Mouse (Mus musculus) forebrain, embryonic 11.5 days (tissue): ENCODE data around the gene Chchd6. TPM values are rescaled to one million over a fixed set of nuclear protein-coding genes. Genes with fewer than 3 reads are reported as not detected.

ENCODE experiments used
- ATAC-seq: fragments of 200-750 bp; cut with Nextera tagmentation; replicated peaks from 2 replicates; pipeline ENCODE4 v1.8.0; 2017; ENCODE audit warnings: moderate TSS enrichment; ENCODE audit not compliant: low FRiP score
- DNase-seq: peaks from one replicate; pipeline ENCODE4 v3.0.0-alpha.2; 2017; ENCODE audit warnings: low spot score
- H3K27ac ChIP-seq: fragments of 300-500 bp; sonication (generic); 2 replicates; pipeline ENCODE4 v1.5.1; 2014; ENCODE audit warnings: low read depth, low read length
- H3K27me3 ChIP-seq: fragments of 300-500 bp; sonication (generic); 2 replicates; pipeline ENCODE4 v1.6.1; 2014; ENCODE audit warnings: mild to moderate bottlenecking, low read length, mixed read lengths; ENCODE audit not compliant: control insufficient read depth, insufficient read depth
- H3K36me3 ChIP-seq: fragments of 300-500 bp; sonication (generic); 2 replicates; pipeline ENCODE4 v1.6.1; 2014; ENCODE audit warnings: mild to moderate bottlenecking, low read length, moderate library complexity, mixed read lengths; ENCODE audit not compliant: control insufficient read depth, insufficient read depth
- H3K4me1 ChIP-seq: fragments of 300-500 bp; sonication (generic); replicated peaks from 2 replicates; pipeline ENCODE4 v1.6.1; 2014; ENCODE audit warnings: low read length, mixed read lengths; ENCODE audit not compliant: control insufficient read depth, insufficient read depth
- H3K4me2 ChIP-seq: fragments of 300-500 bp; sonication (generic); 2 replicates; pipeline ENCODE4 v1.6.1; 2014; ENCODE audit warnings: low read depth, mild to moderate bottlenecking, low read length, moderate library complexity, mixed read lengths; ENCODE audit not compliant: severe bottlenecking
- H3K4me3 ChIP-seq: fragments of 300-500 bp; sonication (generic); 2 replicates; pipeline ENCODE4 v1.5.1; 2014; ENCODE audit warnings: low read depth, low read length
- H3K9ac ChIP-seq: fragments of 300-500 bp; sonication (generic); 2 replicates; pipeline ENCODE4 v1.6.1; 2014; ENCODE audit warnings: low read length
- H3K9me3 ChIP-seq: fragments of 300-500 bp; sonication (generic); 2 replicates; pipeline ENCODE4 v1.6.1; 2016; ENCODE audit warnings: low read length, mixed read lengths; ENCODE audit not compliant: control insufficient read depth
- WGBS: fragments of 180-500 bp; shearing (Covaris S2); extraction: QIAGEN DNeasy Blood & Tissue Kit; methylation state at CpG from one replicate; pipeline ENCODE4 v1.1.7; 2014; 5-methylcytosine and 5-hydroxymethylcytosine counted together
- polyA plus RNA-seq: library from polyadenylated mRNA; unstranded; fragments of >200 nt; fragmentation: Nextera tagmentation; extraction: Ambion mirVana; gene quantifications from 2 replicates; pipeline ENCODE4 v1.2.1, GENCODE M21; 2014

Chchd6 gene
- polyA plus RNA-seq, 1 experiment from 2014 or later = 93.7 TPM

DNA sequence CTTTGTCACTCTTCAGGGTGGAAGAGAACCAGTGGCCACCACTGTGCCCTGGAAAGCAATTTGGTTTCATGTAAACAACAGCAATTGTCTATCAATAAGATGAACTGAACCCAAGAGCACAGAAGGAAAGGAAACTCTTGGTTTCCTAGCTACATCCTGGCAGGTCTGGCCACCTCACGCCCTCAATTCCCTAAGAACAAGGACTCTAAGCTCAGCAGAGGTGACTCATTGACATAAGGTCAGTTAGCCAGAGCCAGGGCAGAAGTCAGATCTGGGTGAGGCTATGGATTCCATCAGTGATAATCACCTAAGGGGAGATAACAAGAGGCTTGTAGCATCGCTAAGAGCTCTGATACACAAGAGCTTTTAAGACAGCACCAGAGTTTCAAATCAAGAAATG, 137.9 kb downstream of the Chchd6 start:
- Histone ChIP-seq H3K9me3 (no peaks in the 10 kb centered on the region), H3K27ac (no peak overlapping the region), H3K27me3 (no peaks in the 10 kb centered on the region), H3K4me1 (no peaks in the 10 kb centered on the region), H3K36me3 (no peaks in the 10 kb centered on the region), H3K9ac (no peak overlapping the region), H3K4me2 (no peak overlapping the region), H3K4me3 (no peak overlapping the region)
- WGBS = 78% methylated on average over 2 of the region's 2 CpGs
- no peak for DNase-seq
- ATAC-seq = no peak

DNA sequence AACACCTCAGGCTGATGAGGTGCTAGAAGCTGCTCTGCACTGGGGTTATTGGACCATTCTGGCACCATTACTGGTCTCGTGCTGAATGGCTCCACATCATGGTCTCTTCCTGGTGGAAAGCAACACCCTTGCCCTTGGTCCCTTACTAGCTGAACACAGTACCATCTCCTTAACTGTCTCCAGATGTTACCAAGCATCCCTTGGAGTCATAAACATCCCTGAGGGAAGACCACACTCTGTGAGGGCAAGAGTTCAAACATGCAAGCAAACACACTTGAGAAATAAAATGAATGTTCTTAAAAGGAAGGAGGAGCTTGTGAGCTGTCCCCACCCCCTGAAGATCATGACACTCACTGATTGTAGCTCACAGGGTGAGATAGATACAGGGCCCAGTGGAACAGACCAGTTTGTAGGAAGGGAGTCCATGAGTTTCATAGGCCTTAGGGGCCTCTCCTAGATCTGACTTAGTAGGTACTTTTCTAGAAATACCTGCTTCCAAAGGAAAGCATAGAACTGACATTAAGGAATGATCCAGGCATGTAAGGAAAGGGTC, 139.0 kb downstream of the Chchd6 start:
- H3K4me2 ChIP-seq = no peak overlapping the region
- 88% methylated on average over 1 of the region's 1 CpGs for WGBS
- DNase-seq (no peak), ATAC-seq (no peak)
- H3K9me3 ChIP-seq = no peaks in the 10 kb centered on the region
- H3K4me3 ChIP-seq = no peak overlapping the region
- H3K4me1 ChIP-seq = no peaks in the 10 kb centered on the region
- H3K36me3 ChIP-seq = no peaks in the 10 kb centered on the region
- H3K27me3 ChIP-seq = no peaks in the 10 kb centered on the region
- no peak overlapping the region for H3K9ac ChIP-seq
- H3K27ac ChIP-seq = no peak overlapping the region

DNA sequence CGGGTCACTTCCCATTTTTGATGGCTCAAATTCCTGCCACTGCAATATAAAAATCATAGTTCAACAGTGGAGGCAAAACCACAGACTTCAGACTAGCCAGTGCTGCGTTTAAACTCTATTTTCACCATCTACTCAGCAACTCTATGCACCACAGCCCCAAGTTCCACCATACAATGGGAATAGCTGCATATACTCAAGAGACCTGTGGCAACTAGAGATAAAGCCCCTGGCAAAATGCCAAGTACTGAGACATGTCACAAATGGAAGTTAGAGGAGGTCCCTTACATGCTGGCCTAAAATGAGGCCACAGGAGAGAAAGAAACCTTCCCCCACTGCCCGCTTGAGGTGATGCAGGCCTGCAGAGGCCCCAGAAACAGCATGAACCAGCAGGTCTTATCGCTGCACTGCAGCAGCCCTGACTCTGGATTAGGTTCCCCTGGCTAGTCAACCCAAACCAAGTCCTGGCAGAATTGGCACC, 139.9 kb downstream of the Chchd6 start:
- H3K4me1 ChIP-seq = no peaks in the 10 kb centered on the region
- no peak overlapping the region for H3K4me3 ChIP-seq
- no peak overlapping the region for H3K4me2 ChIP-seq
- H3K9me3 ChIP-seq = no peaks in the 10 kb centered on the region
- H3K27me3 ChIP-seq = no peaks in the 10 kb centered on the region
- 86% methylated on average over 4 of the region's 4 CpGs for WGBS
- H3K36me3 ChIP-seq = no peaks in the 10 kb centered on the region
- H3K9ac ChIP-seq = no peak overlapping the region
- ATAC-seq = no peak
- DNase-seq = no peak
- no peak overlapping the region for H3K27ac ChIP-seq

DNA sequence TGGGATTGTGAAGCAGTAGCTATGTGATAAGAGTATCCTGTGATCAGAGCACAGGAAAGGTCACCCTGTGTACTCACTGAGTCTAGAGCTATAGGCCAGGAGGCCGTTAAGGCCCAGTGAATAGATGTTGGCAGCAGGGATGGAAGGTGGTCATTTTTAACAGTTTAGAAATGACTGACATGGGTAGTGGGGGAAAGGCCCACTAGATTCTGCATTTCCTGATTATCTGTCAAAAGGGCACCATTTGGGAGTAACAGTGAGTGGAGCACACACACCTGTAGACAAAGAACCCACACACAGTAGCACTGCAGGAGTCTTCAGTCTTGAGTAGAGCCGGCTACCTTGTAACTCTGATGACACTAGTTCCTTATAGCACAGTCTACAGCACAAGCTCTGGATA, 141.0 kb downstream of the Chchd6 start:
- no peak overlapping the region for H3K27ac ChIP-seq
- WGBS = 84% methylated on average over 2 of the region's 2 CpGs
- H3K4me1 ChIP-seq = no peaks in the 10 kb centered on the region
- no peak overlapping the region for H3K4me3 ChIP-seq
- no peaks in the 10 kb centered on the region for H3K36me3 ChIP-seq
- ATAC-seq (no peak), DNase-seq (no peak)
- no peaks in the 10 kb centered on the region for H3K27me3 ChIP-seq
- H3K9ac ChIP-seq = no peak overlapping the region
- no peak overlapping the region for H3K4me2 ChIP-seq
- H3K9me3 ChIP-seq = no peaks in the 10 kb centered on the region

DNA sequence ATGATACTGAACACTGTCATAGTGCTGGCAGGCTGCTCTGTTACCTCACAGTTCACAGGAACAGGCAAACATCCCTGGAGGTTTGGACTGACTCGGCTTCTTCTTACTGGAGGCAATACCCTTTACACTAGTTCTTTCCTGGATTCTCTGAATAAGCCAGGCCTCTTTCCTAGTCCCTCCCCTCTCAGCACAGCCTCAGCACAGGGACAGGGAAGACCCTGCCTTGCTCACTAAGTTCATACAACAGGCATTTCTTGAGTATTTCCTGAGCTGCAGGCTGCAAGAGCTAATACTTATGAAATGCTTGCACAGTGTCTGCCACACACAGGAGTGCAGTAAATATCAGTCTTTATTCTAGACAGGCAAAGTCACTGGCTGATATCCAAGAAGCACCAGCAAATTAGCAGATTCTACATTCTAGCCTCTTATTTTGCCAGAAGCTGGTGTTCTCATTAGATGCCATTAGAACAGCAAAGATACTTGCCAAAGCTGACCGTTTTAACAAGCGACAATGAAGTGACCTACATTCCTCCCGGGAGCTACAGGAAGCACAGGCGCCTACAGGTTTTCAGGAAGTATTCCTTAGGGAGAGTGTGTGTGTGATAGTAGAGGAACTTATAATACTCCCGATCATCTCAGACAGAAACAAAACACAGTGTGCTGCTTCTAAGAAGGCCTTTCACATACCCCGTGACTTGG, 142.3 kb downstream of the Chchd6 start:
- Histone ChIP-seq H3K4me1 (no peaks in the 10 kb centered on the region), H3K9me3 (no peaks in the 10 kb centered on the region), H3K4me2 (no peak overlapping the region), H3K36me3 (no peaks in the 10 kb centered on the region), H3K27ac (no peak overlapping the region), H3K9ac (no peak overlapping the region), H3K4me3 (no peak overlapping the region), H3K27me3 (no peaks in the 10 kb centered on the region)
- no peak for ATAC-seq
- DNase-seq = no peak
- WGBS = 64% methylated on average over 7 of the region's 7 CpGs

DNA sequence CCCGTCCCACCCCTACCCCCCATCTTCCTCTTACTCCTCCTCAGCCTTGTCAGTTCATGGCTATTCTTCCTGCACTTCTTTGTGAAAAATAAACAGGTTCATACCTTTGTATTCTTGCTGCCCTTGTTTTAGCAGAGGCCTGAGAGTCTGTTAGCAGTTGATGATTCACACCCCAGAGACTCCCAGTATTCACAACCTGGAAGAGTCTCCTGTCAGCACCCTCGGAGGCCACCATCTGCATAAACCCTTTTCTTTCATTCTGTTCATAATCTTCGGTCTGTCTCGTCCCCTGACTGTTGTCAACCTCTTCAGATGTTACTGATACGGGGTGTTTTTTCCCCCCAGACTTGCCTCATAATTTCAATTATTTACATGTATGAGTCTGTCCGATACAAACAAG, 143.1 kb downstream of the Chchd6 start:
- no peaks in the 10 kb centered on the region for H3K4me1 ChIP-seq
- H3K4me3 ChIP-seq = no peak overlapping the region
- H3K4me2 ChIP-seq = no peak overlapping the region
- WGBS = 83% methylated on average over 6 of the region's 6 CpGs
- no peak overlapping the region for H3K9ac ChIP-seq
- H3K27ac ChIP-seq = no peak overlapping the region
- H3K36me3 ChIP-seq = no peaks in the 10 kb centered on the region
- H3K9me3 ChIP-seq = no peaks in the 10 kb centered on the region
- no peak for ATAC-seq
- H3K27me3 ChIP-seq = no peaks in the 10 kb centered on the region
- DNase-seq = no peak

DNA sequence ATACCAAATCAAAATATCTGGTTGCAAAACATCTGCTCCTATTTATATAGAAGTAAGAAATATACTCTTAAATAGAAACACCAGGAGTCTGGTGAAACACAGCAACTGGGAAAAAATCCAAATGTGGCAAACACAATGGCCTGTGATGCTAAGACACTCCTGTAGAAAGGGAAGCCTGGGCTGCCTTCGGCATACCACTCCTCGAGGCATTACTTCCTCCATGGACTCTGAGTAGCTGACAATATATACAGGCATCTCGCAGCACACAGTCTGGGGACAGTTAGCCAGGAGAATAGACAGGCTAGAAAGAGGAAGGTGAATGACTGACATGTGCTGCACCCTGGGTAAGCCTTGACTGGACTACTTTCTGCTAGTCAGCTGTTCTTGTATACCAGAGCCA, 146.7 kb downstream of the Chchd6 start:
- H3K27me3 ChIP-seq = no peaks in the 10 kb centered on the region
- no peak for DNase-seq
- H3K9ac ChIP-seq = no peak overlapping the region
- WGBS = 87% methylated on average over 3 of the region's 3 CpGs
- no peak overlapping the region for H3K27ac ChIP-seq
- H3K9me3 ChIP-seq = no peaks in the 10 kb centered on the region
- no peak for ATAC-seq
- no peaks in the 10 kb centered on the region for H3K36me3 ChIP-seq
- H3K4me2 ChIP-seq = no peak overlapping the region
- no peak overlapping the region for H3K4me3 ChIP-seq
- H3K4me1 ChIP-seq = no peaks in the 10 kb centered on the region

DNA sequence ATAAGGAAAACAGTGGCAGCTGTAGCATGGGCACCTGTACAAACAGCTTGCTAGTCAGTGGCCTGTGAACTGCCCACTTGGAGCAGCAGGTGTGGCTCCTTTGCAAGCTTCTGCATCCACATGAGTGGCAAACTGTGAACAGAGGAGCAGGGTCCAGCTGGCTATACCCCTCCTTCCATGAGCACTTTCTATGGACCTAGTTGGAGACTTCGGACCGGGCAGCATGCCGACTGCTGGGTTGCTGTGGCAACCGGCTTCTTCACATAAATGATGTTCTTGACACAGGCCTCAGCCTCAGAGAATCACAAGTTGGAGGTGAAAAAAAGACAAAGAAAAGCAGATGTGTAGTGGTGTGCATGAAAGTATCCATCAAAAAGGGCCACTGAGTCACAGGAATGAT, 154.8 kb downstream of the Chchd6 start:
- H3K36me3 ChIP-seq = no peaks in the 10 kb centered on the region
- H3K4me1 ChIP-seq = no peaks in the 10 kb centered on the region
- no peak overlapping the region for H3K9ac ChIP-seq
- whole genome bisulfite sequencing = 75% methylated on average over 4 of the region's 4 CpGs
- no peak overlapping the region for H3K4me3 ChIP-seq
- H3K27ac ChIP-seq = no peak overlapping the region
- no peak overlapping the region for H3K4me2 ChIP-seq
- DNase-seq = no peak
- no peaks in the 10 kb centered on the region for H3K9me3 ChIP-seq
- ATAC-seq = no peak
- H3K27me3 ChIP-seq = no peaks in the 10 kb centered on the region

DNA sequence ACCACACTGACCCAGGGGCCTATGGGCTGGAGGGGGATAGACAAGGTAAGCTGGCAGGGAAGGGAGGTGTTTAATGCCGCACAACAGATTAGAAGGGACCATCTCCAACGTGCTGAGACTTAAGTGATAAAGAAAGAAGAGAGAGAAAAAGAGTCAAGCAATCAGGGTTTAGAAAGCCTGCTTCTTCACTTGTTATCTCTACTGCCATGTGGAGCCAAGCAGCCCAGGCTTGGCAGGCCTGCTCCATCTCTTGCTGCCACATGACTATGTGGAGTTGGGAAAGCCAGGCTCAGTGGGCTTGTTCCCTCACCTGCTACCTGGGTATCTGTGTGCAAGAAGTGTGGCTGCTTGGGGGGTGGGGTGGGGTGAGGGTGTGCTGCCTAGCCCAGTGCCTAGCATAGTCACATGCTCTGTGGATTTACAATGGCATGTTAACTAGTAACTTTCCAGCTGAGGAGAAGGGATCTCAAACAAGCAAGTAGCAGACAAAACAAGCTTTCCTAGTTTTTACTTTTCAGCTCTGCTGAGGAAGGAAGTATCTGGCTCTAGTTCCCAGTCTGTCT, 163.5 kb downstream of the Chchd6 start:
- no peaks in the 10 kb centered on the region for H3K4me1 ChIP-seq
- H3K27me3 ChIP-seq = no peaks in the 10 kb centered on the region
- H3K27ac ChIP-seq = no peak overlapping the region
- no peak overlapping the region for H3K4me2 ChIP-seq
- H3K9me3 ChIP-seq = no peaks in the 10 kb centered on the region
- no peaks in the 10 kb centered on the region for H3K36me3 ChIP-seq
- no peak for DNase-seq
- no peak for ATAC-seq
- no peak overlapping the region for H3K4me3 ChIP-seq
- H3K9ac ChIP-seq = no peak overlapping the region
- 94% methylated on average over 2 of the region's 2 CpGs for WGBS
